Mouse (Mus musculus): ENCODE measurements around the gene Wdr38. TPM values are rescaled to one million over a fixed set of nuclear protein-coding genes. Genes with fewer than 3 reads are reported as not detected.

The Wdr38 gene
- 79.1 and 99.2 TPM in 2 replicates for polyA plus RNA-seq (2012; rRNA removed)

GRCm38 (mm10) chr2:38997386-38998374 is at the start of gene Wdr38:
Gene Wdr38, plus strand, starts transcription at chr2:38997476.
- Histone ChIP-seq H3K27me3 (ENCODE audit: control insufficient read depth, insufficient read depth, low read length) (no peaks in the 10 kb centered on the region), H3K36me3 (ENCODE audit: control insufficient read depth, insufficient read depth, low read length) (no peaks in the 10 kb centered on the region), H3K4me1 (ENCODE audit: control insufficient read depth, insufficient read depth, low read length) (peaks cover 13% of the 10 kb centered on the region), H3K27ac (ENCODE audit: control insufficient read depth, insufficient read depth, low read depth, low read length) (0 out of 2 replicates have a peak within 1 kb of the TSS, but pooled peaks have one; percentile 35), H3K4me3 (ENCODE audit: control insufficient read depth, low read depth, low read length) (peak within 1 kb of the TSS; percentile 86)
- TF ChIP-seq CTCF (IDR thresholded peaks at IDR 0.05; ENCODE audit: control insufficient read depth, insufficient read depth, insufficient replicate concordance, low read depth, low read length) (peak; percentile 89), POLR2A (IDR thresholded peaks at IDR 0.05; ENCODE audit: control insufficient read depth, low read depth, low read length) (peak; percentile 73)

DNA sequence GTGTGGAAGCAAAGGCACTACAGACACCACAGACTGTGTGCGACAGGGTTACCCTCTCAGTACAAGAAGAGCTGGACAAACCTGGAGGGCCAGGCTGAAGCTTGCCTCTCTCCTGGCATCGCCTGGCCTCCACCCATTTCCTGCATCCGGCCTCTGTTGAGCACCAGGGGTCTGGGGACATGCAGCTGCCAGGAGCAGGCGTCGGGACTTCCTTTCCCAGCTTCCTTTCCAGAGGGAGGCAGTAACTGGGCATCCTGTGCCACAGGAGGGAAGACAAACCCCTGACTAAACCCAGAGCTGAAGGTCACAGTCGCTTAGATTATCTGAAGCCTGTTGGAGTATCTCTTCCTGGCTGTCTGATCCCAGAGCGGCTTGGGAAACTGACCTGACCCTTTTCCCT is 49.7 kb upstream of the Wdr38 start:
- Histone ChIP-seq H3K36me3 (ENCODE audit: control insufficient read depth, insufficient read depth, low read length) (no peaks in the 10 kb centered on the region), H3K4me3 (ENCODE audit: control insufficient read depth, low read depth, low read length) (no peak overlapping the region), H3K27me3 (ENCODE audit: control insufficient read depth, insufficient read depth, low read length) (no peaks in the 10 kb centered on the region), H3K27ac (ENCODE audit: control insufficient read depth, insufficient read depth, low read depth, low read length) (no peak overlapping the region), H3K4me1 (ENCODE audit: control insufficient read depth, insufficient read depth, low read length) (peaks cover 3% of the 10 kb centered on the region; the same call in 1 of the 2 replicates)
- TF ChIP-seq CTCF (IDR thresholded peaks at IDR 0.05; ENCODE audit: control insufficient read depth, insufficient read depth, insufficient replicate concordance, low read depth, low read length) (no peak), POLR2A (IDR thresholded peaks at IDR 0.05; ENCODE audit: control insufficient read depth, low read depth, low read length) (no peak)

- H3K27ac ChIP-seq (ENCODE audit: control insufficient read depth, insufficient read depth, low read depth, low read length), result no peak overlapping the region
Measured at GRCm38 (mm10) chr2:38950281-38950719, 47.0 kb upstream of the Wdr38 start.

GRCm38 (mm10) chr2:38953152-38953883 is 44.0 kb upstream of the Wdr38 start:
- H3K36me3 ChIP-seq (ENCODE audit: control insufficient read depth, insufficient read depth, low read length), result no peaks in the 10 kb centered on the region
- H3K27ac ChIP-seq (ENCODE audit: control insufficient read depth, insufficient read depth, low read depth, low read length), result no peak overlapping the region
- TF ChIP-seq POLR2A (IDR thresholded peaks at IDR 0.05; ENCODE audit: control insufficient read depth, low read depth, low read length) (no peak), CTCF (IDR thresholded peaks at IDR 0.05; ENCODE audit: control insufficient read depth, insufficient read depth, insufficient replicate concordance, low read depth, low read length) (no peak)
- no peaks in the 10 kb centered on the region for H3K27me3 ChIP-seq (ENCODE audit: control insufficient read depth, insufficient read depth, low read length)
- no peak overlapping the region for H3K4me3 ChIP-seq (ENCODE audit: control insufficient read depth, low read depth, low read length)
- H3K4me1 ChIP-seq (ENCODE audit: control insufficient read depth, insufficient read depth, low read length), result peaks cover 3% of the 10 kb centered on the region; the same call in 1 of the 2 replicates

More at GRCm38 (mm10) chr2:38950281-38950719, 47.0 kb upstream of the Wdr38 start:
- no peaks in the 10 kb centered on the region for H3K27me3 ChIP-seq (ENCODE audit: control insufficient read depth, insufficient read depth, low read length)
- no peak overlapping the region for H3K4me3 ChIP-seq (ENCODE audit: control insufficient read depth, low read depth, low read length)
- TF ChIP-seq CTCF (IDR thresholded peaks at IDR 0.05; ENCODE audit: control insufficient read depth, insufficient read depth, insufficient replicate concordance, low read depth, low read length) (no peak), POLR2A (IDR thresholded peaks at IDR 0.05; ENCODE audit: control insufficient read depth, low read depth, low read length) (no peak)
- H3K36me3 ChIP-seq (ENCODE audit: control insufficient read depth, insufficient read depth, low read length), result no peaks in the 10 kb centered on the region
- peaks cover 3% of the 10 kb centered on the region; the same call in 1 of the 2 replicates for H3K4me1 ChIP-seq (ENCODE audit: control insufficient read depth, insufficient read depth, low read length)

DNA sequence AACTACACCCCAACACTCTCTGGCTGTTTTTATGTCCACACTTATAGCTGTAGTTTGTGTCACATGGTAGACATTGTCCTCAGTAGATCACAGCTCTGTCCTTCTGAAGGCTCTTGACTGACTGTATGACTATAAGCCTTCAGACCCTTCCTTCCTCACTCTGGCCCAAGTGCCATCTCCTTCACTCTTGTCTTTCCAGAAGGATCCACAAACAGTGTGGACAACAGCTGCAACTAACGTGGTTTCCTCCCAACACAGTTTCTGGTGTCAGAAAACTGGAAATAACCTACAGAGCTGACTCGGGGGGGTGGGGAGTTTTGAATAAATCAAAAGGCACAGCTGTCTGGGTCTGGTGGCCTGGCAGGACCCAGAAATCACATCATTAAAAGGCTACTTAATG is 41.2 kb upstream of the Wdr38 start:
- Histone ChIP-seq H3K27me3 (ENCODE audit: control insufficient read depth, insufficient read depth, low read length) (no peaks in the 10 kb centered on the region), H3K27ac (ENCODE audit: control insufficient read depth, insufficient read depth, low read depth, low read length) (no peak overlapping the region), H3K36me3 (ENCODE audit: control insufficient read depth, insufficient read depth, low read length) (no peaks in the 10 kb centered on the region), H3K4me3 (ENCODE audit: control insufficient read depth, low read depth, low read length) (no peak overlapping the region), H3K4me1 (ENCODE audit: control insufficient read depth, insufficient read depth, low read length) (no peaks in the 10 kb centered on the region; the same call in 1 of the 2 replicates)
- no peak for TF ChIP-seq POLR2A (IDR thresholded peaks at IDR 0.05; ENCODE audit: control insufficient read depth, low read depth, low read length)
- TF ChIP-seq CTCF (IDR thresholded peaks at IDR 0.05; ENCODE audit: control insufficient read depth, insufficient read depth, insufficient replicate concordance, low read depth, low read length), result no peak

DNA sequence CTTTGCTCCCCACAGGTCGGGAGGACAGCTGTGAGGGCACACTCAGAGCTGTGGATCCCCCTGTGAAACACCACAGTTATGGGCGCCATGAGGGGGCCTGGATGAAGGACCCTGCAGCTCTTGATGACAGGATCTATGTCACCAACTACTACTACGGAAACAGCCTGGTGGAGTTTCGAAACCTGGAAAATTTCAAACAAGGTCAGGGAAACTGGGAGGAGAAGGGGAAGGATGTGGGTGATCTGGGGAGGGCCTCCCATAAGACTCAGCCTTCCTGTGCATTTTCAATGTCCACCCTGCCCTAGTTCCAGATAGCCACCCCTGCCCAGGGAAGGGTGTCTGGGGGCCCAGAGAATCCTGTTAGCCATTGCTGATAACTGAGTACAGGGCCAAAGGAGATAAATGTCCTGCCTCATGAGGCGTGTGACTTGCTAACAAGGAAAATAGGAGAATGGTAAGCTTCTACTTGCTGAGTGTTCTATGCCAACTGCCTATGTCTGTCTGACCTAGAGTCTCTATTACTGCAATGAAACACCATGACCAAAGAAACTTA is 39.5 kb upstream of the Wdr38 start:
- no peak for TF ChIP-seq POLR2A (IDR thresholded peaks at IDR 0.05; ENCODE audit: control insufficient read depth, low read depth, low read length)
- no peak for TF ChIP-seq CTCF (IDR thresholded peaks at IDR 0.05; ENCODE audit: control insufficient read depth, insufficient read depth, insufficient replicate concordance, low read depth, low read length)
- no peaks in the 10 kb centered on the region for H3K27me3 ChIP-seq (ENCODE audit: control insufficient read depth, insufficient read depth, low read length)
- H3K36me3 ChIP-seq (ENCODE audit: control insufficient read depth, insufficient read depth, low read length), result no peaks in the 10 kb centered on the region
- H3K4me3 ChIP-seq (ENCODE audit: control insufficient read depth, low read depth, low read length), result no peak overlapping the region
- no peaks in the 10 kb centered on the region; the same call in 1 of the 2 replicates for H3K4me1 ChIP-seq (ENCODE audit: control insufficient read depth, insufficient read depth, low read length)
- H3K27ac ChIP-seq (ENCODE audit: control insufficient read depth, insufficient read depth, low read depth, low read length), result no peak overlapping the region
